Mouse (Mus musculus) liver, adult 2 months (tissue): ENCODE measurements around the gene Itsn1. TPM values are rescaled to one million over a fixed set of nuclear protein-coding genes. Genes with fewer than 3 reads are reported as not detected.
A peak's percentile ranks its signal among the peaks of the same experiment; 100 is the strongest.

Experiments used
- DNase-seq: peaks from one replicate; pipeline ENCODE4 v3.0.0-alpha.2; 2011; ENCODE audit warnings: low read depth, low spot score; ENCODE audit errors: extremely low read depth
- H3K27ac ChIP-seq: fragments of 200-500 bp; replicated peaks from 2 replicates; pipeline ENCODE4 v1.5.1; 2012; ENCODE audit warnings: low read depth, mild to moderate bottlenecking, control low read depth, inconsistent platforms, low read length; ENCODE audit not compliant: insufficient read depth
- H3K27me3 ChIP-seq: fragments of 200-500 bp; 2 replicates; pipeline ENCODE4 v1.6.1; 2012; ENCODE audit warnings: mild to moderate bottlenecking, moderate library complexity, low read length, inconsistent platforms; ENCODE audit not compliant: control insufficient read depth, insufficient read depth
- H3K36me3 ChIP-seq: fragments of 200-500 bp; 2 replicates; pipeline ENCODE4 v1.6.1; 2012; ENCODE audit warnings: low read length, inconsistent platforms; ENCODE audit not compliant: control insufficient read depth, insufficient read depth
- H3K4me1 ChIP-seq: fragments of 200-500 bp; 2 replicates; pipeline ENCODE4 v1.6.1; 2011; ENCODE audit warnings: low read length; ENCODE audit not compliant: control insufficient read depth, insufficient read depth
- H3K4me3 ChIP-seq: fragments of 200-500 bp; 2 replicates; pipeline ENCODE4 v1.5.1; 2011; ENCODE audit warnings: low read depth, mild to moderate bottlenecking, control low read depth, low read length, moderate library complexity; ENCODE audit not compliant: insufficient read depth
- H3K79me2 ChIP-seq: fragments of 200-500 bp; 2 replicates; pipeline ENCODE4 v1.6.1; 2012; ENCODE audit warnings: inconsistent platforms, mild to moderate bottlenecking, low read length, moderate library complexity; ENCODE audit not compliant: control insufficient read depth, insufficient read depth
- H3K9ac ChIP-seq: fragments of 200-500 bp; 2 replicates; pipeline ENCODE4 v1.6.1; 2012; ENCODE audit warnings: low read depth, mild to moderate bottlenecking, control low read depth, inconsistent platforms, low read length
- CTCF ChIP-seq: fragments of 200-500 bp; IDR thresholded peaks from 2 replicates; pipeline ENCODE4 v1.5.1; 2011; ENCODE audit warnings: low read depth, low read length, control low read depth
- POLR2A ChIP-seq: fragments of 200-500 bp; IDR thresholded peaks from 2 replicates; pipeline ENCODE4 v1.6.1; 2011; ENCODE audit warnings: low read length, control low read depth; ENCODE audit not compliant: insufficient read depth; ENCODE audit errors: extremely low read depth
- WGBS: fragments of 180-500 bp; shearing (Covaris S2); methylation state at CpG from one replicate; pipeline ENCODE4 v1.1.7; 2018; 5-methylcytosine and 5-hydroxymethylcytosine counted together
- polyA plus RNA-seq: library from polyadenylated mRNA; depleted of rRNA; stranded (reverse); fragments of >200 nt; gene quantifications from 2 replicates; pipeline ENCODE4 v1.2.3, GENCODE M21; 2012
- total RNA-seq: library from RNA; depleted of rRNA; stranded (reverse); fragments of >200 nt; gene quantifications from 2 replicates; pipeline ENCODE4 v1.2.3, GENCODE M21; 2014

Itsn1 gene
- total and polyA plus RNA-seq, 2 experiments: 13.6 to 16.3 TPM

- DNase-seq: no peak
- peaks cover 3% of the 10 kb centered on the region for H3K36me3 ChIP-seq
- 0 out of 2 replicates have a peak, but pooled peaks cover 2% of the 10 kb centered on the region for H3K79me2 ChIP-seq
- WGBS: 86% methylated on average over 18 of the region's 18 CpGs
- H3K9ac ChIP-seq: no peak overlapping the region
- peak overlapping the region; percentile 34 for H3K27ac ChIP-seq
- no peaks in the 10 kb centered on the region for H3K27me3 ChIP-seq
- H3K4me3 ChIP-seq: no peak overlapping the region
- H3K4me1 ChIP-seq: peaks cover 30% of the 10 kb centered on the region
- TF ChIP-seq POLR2A: no peak
- no peak for TF ChIP-seq CTCF
Observed at GRCm38 (mm10) chr16:91836592-91837557, 107.8 kb downstream of the Itsn1 start.

DNA sequence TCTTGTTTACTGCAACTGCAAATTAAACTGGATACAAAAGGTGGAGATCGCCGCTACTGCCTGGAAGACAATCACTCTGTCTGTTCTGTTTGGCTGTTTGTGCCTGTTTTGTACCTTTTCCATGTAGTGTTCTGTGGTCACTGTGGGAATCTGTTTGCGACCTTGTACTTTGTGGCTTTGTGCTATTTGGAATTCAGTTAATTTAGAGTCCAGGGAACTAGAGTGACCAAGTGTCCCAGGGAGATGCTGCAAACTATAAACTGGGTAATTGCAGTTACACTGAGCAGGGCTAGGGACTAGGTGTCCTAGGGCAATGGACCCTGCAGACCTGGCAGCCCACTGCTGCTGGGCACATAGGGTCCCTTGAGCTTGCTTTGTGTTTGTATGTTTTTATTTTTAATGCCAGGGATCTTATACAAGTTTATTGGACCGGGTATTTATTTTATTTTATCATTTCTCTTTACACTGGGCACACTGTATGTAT, 108.5 kb downstream of the Itsn1 start:
- 47% methylated on average over 4 of the region's 4 CpGs for WGBS
- peak; percentile 84 for DNase-seq
- Histone ChIP-seq H3K27ac (peak overlapping the region; percentile 34), H3K9ac (no peak overlapping the region), H3K4me1 (peaks cover 26% of the 10 kb centered on the region), H3K27me3 (no peaks in the 10 kb centered on the region), H3K79me2 (0 out of 2 replicates have a peak, but pooled peaks cover 2% of the 10 kb centered on the region), H3K36me3 (peaks cover 6% of the 10 kb centered on the region; the same call in 1 of the 2 replicates), H3K4me3 (no peak overlapping the region)
- TF ChIP-seq CTCF (no peak), POLR2A (no peak)

DNA sequence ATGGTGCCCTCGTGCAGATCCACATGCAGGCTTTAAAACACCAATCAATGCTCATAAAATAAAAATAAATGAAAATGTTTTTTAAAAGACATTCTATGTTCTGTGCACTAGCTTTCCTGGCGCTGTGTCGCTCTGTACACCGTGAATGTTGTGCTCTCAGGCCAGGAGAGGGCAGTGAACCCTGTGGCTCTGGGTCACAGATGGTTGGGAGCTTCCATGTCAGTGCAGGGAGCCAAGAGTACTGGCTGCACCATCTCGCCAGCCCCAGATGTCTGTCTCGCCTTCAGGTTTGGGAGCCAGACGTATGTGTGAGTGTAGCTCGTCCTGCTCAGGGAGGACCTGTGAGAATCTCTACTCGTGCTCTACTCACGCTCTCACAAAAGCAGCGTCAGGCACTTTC, 109.7 kb downstream of the Itsn1 start:
- no peak overlapping the region for H3K27ac ChIP-seq
- H3K36me3 ChIP-seq: peaks cover 6% of the 10 kb centered on the region; the same call in 1 of the 2 replicates
- H3K27me3 ChIP-seq: no peaks in the 10 kb centered on the region
- no peak overlapping the region for H3K9ac ChIP-seq
- peak; percentile 80 for DNase-seq
- WGBS: 32% methylated on average over 11 of the region's 11 CpGs
- no peak overlapping the region for H3K4me3 ChIP-seq
- H3K79me2 ChIP-seq: 0 out of 2 replicates have a peak, but pooled peaks cover 2% of the 10 kb centered on the region
- H3K4me1 ChIP-seq: peaks cover 18% of the 10 kb centered on the region
- TF ChIP-seq POLR2A (no peak), CTCF (peak; percentile 66)

- TF ChIP-seq POLR2A (no peak), CTCF (no peak)
- 71% methylated on average over 11 of the region's 11 CpGs for WGBS
- Histone ChIP-seq H3K36me3 (peaks cover 6% of the 10 kb centered on the region; the same call in 1 of the 2 replicates), H3K79me2 (0 out of 2 replicates have a peak, but pooled peaks cover 2% of the 10 kb centered on the region), H3K27me3 (no peaks in the 10 kb centered on the region), H3K27ac (peak overlapping the region; percentile 25), H3K9ac (no peak overlapping the region), H3K4me1 (peaks cover 15% of the 10 kb centered on the region), H3K4me3 (no peak overlapping the region)
- peak; percentile 42 for DNase-seq
Observed at GRCm38 (mm10) chr16:91839462-91839861, 110.4 kb downstream of the Itsn1 start.

- 89% methylated on average over 14 of the region's 14 CpGs for WGBS
- Histone ChIP-seq H3K9ac (no peak overlapping the region), H3K27ac (peak overlapping the region; percentile 39), H3K27me3 (no peaks in the 10 kb centered on the region), H3K36me3 (peaks cover 6% of the 10 kb centered on the region; the same call in 1 of the 2 replicates), H3K79me2 (no peaks in the 10 kb centered on the region), H3K4me3 (no peak overlapping the region), H3K4me1 (peaks cover 10% of the 10 kb centered on the region)
- TF ChIP-seq POLR2A (no peak), CTCF (no peak)
- DNase-seq: no peak
Observed at GRCm38 (mm10) chr16:91841026-91841630, 112.0 kb downstream of the Itsn1 start.
